Mouse (Mus musculus) heart, adult 9 months (tissue): ENCODE measurements at regions not wholly inside any gene's neighbourhood (a gene's known extent, or its start where the extent isn't known, plus 50 kb on each side); places are given as distances from the start of the nearest gene placed in this dataset.

Source experiments
- DNase-seq, 2 experiments: peaks; one replicate each; pipeline ENCODE4 v3.0.0; 2022; ENCODE audit warnings: low spot score in 2 of 2

DNA sequence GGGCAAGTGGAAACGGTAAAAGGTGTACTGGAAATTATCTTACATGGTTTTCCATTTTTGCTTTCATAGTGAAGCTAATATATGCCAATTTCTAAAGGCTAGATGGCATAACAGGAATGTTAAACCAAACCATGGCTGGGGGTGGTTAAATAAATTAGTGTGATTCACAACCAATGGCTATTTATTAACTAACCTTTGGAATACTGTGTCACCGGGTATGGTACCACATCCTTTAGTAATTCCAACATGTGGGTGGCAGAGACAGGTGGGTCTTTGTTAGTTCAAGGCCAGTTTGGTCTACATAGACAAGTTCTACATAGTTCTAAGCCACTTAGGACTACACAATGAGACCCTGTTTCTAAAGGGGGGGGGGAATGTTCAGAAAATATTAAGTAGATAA lies 179.8 kb upstream of the Plxnc1 start:
- no peak for DNase-seq

DNA sequence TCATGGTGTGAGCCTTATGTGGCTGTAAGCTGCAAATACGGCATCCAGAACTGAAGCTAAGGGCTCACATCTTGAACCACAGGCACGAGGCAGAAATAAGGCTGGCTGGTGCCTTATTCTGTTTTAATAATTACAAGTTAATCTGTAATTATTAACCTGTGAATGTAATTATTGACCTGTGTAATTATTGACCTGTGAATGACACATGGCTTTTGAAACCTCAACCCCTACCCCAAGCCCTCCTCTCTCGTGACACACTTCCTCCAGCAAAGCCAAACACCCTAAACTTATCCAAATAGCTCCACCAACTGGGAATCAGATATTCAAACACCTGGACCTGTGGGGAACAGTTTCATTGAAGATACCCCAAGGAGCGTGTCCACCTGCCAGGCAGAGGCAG lies 175.4 kb upstream of the Plxnc1 start:
- no peak for DNase-seq

DNA sequence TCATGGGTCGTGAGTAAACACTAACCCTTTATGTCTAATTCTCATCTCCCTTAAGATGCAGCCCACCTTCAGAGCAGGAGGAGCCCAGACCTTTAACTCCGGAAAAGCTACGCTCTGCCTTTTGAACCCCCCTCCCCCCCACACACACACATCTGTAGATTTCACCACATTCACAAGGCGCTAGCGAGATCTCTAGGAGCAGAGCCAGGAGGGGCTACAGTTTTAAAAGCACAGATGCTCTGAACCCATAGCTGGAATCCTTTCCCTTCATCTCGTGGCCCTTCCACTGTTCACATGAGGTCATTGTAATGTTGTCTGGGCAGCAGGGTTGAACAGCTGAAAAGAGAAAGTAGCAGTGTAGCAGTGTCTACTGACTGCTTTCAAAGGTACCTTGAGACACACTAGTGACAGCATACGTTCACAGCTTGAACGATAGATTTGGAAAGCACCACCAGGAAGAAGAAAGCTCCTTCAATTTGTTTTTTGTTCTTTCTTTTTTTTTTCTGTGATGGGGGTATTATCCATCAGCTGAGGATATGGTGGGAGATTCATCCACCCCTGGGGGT lies 174.2 kb upstream of the Plxnc1 start:
- DNase-seq, result no peak

GRCm38 (mm10) chr10:95117731-95118212 lies 173.1 kb upstream of the Plxnc1 start:
- no peak for DNase-seq

- DNase-seq, result peak; percentile 38 to 69
These were observed 172.6 kb upstream of the Plxnc1 start for GRCm38 (mm10) chr10:95117041-95117730.

- no peak for DNase-seq
These were observed 172.0 kb upstream of the Plxnc1 start for GRCm38 (mm10) chr10:95116579-95117011.

DNA sequence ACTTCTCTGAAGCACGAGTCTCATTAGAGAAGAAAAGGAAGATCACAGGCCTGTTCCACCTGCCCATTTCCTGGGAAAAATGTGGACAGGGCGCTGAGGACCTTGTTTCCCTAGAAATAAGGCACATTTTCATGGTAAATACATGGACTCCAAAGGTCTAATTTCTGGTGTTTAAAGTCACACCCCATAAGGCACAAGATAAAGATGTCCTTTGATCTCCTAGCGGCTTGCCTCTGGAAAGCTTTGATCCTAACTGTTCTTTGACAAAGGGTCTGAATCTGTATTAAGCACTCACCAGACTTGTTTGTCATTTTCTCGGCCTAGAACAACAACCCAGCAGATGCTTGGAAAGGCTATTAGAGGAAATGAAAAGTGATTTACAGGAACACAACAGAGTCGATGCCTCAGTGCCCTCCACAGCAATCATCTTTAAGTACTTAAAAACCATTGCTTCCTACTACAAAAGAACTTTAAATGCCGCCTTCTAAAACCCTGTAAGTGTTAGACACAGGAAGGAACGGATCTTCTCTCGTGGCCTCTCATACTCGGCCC lies 168.3 kb upstream of the Plxnc1 start:
- DNase-seq, result no peak

GRCm38 (mm10) chr10:95112231-95112774 lies 167.7 kb upstream of the Plxnc1 start:
- DNase-seq, result no peak

GRCm38 (mm10) chr10:95110786-95111185 lies 166.2 kb upstream of the Plxnc1 start:
- DNase-seq, result no peak

DNA sequence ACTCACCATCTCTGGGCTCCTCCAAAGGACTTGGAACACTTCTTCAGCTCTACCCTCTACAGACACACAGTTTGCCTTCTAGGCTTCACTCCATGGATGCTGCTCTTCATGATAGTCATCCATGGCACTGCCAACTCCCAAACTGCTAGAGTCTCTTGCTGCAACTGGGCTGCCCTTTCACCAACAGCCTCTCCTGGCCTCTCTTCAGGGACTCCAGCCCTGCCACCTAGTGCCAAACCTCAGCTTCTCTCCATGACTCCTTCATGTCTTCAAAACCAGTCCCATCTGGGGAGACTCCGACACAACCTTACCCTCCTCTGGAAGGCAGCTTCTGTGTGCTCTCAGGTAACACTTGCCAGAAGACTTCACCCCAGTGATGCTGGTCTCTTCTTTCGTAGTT lies 164.9 kb upstream of the Plxnc1 start:
- no peak for DNase-seq

DNA sequence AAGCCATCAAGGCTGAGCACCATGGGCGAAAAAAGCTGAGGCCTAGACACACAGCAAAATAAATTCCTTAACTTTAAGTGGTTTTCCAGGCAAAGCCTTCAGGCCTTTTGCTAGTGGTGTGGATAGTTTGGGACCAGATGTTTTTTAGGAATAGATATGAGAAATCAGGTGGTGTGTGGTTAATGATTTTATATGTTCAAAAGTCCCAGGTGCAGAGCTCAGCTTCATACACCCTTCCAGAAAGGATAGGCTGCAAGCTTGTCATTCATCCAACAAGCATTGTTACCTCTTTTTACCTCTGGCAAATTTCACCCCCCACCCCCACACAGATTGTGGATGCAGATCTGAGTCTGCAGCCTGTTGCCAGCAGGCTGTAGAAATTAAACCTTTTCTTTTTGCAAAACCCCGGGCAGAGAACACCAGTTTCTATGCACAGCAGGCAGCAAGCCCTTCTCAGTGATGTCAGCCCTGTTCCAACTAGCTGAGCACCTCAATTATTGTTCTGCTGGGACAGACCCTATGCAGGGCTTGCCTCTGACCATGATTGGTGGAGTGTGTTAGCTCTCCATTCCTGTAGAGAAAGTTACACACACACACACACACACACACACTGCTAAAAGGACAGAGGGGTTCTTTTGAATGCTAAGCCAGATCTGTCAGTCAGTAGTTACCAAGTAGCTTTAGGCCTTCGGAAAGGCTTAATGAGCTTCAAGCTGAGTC lies 163.1 kb upstream of the Plxnc1 start:
- no peak for DNase-seq

DNA sequence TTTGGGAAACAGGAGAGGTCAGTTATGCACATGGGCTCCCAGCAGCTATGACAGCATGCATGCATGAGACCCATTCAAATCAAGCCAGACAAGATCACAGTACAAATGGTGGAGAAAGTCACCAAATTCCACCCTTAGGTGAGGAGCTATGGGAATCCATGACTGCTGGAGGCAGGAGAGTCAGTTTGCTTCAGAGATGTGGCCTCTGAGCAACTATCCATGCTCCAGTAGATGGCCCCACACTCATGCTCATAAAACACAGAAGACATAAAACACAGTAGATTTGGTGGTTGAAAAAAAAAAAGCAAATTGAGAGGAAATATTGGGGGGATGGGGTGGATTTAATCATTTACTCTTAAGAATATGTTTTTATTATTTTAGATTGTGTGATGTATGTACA lies 159.2 kb upstream of the Plxnc1 start:
- DNase-seq, result peak in 1 of 2 experiments; percentile 48

- peak in 1 of 2 experiments; percentile 39 for DNase-seq
These were observed 158.3 kb upstream of the Plxnc1 start for GRCm38 (mm10) chr10:95102981-95103380.

DNA sequence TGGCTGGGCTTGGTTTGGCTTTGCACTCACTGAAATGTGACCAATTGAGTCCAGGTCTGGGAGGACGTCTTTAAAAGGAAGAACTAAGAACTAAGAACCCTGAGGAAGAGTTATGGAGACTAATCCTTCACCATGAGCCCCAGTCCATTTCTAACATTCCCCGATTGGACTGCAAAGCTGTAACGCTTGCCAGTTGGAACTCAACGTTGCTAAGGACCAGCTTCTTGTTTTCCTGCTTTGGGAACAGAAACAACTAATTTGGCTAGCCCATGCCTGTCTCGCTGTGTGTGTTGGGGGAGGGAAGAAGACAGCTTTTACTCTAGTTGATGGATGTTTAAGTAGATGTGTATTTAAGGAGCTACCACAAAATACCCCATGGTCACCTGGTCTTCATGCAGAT lies 155.3 kb upstream of the Plxnc1 start:
- peak; percentile 71 to 72 for DNase-seq

- DNase-seq, result no peak
These were observed 151.2 kb upstream of the Plxnc1 start for GRCm38 (mm10) chr10:95095847-95096246.

- no peak for DNase-seq
These were observed 150.1 kb upstream of the Plxnc1 start for GRCm38 (mm10) chr10:95094771-95095170.

DNA sequence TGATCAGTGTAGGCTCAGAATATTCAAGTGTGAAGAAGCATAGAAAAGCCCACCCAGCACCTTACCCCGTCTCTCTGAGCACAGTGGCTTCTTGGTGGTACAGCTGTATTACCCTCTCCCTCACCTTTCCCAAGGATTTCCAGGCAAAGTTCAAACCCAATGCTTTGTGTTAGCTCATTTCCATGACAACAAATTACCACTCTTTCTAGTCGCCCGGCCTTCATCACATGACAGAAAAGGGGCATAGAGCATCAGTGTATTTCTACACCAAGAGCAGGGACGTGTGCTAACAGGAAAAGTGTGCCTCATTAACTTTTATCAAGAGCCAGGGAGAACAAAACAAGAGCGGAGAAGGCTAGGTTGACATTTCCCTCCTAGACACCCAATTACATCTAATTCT lies 148.6 kb upstream of the Plxnc1 start:
- DNase-seq, result no peak

GRCm38 (mm10) chr10:95091086-95091485 lies 146.5 kb upstream of the Plxnc1 start:
- DNase-seq, result no peak

- no peak for DNase-seq
These were observed 146.0 kb upstream of the Plxnc1 start for GRCm38 (mm10) chr10:95090641-95091040.

DNA sequence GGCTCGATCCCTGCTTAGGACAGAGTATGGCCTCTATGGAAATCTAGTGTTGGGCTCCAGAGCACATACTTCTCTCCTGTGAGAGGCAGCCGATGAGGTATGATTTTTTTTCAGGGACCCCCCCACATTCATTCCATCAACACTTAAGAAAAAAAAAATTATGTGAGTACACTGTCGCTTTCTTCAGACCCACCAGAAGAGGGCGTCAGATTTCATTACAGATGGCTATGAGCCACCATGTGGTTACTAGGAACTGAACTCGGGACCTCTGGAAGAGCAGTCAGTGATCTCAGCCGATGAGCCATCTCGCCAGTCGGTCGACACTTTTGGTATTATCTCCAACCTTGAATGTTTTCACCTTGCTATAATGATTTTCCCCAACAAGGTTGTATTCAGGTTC lies 145.4 kb upstream of the Plxnc1 start:
- no peak for DNase-seq

- DNase-seq, result peak; percentile 41 to 66
These were observed 143.4 kb upstream of the Plxnc1 start for GRCm38 (mm10) chr10:95087864-95088570.

- no peak for DNase-seq
These were observed 142.1 kb upstream of the Plxnc1 start for GRCm38 (mm10) chr10:95086755-95087154.
